ENCODE assay signal across 27 mouse cellular contexts in the genomic region with DNA sequence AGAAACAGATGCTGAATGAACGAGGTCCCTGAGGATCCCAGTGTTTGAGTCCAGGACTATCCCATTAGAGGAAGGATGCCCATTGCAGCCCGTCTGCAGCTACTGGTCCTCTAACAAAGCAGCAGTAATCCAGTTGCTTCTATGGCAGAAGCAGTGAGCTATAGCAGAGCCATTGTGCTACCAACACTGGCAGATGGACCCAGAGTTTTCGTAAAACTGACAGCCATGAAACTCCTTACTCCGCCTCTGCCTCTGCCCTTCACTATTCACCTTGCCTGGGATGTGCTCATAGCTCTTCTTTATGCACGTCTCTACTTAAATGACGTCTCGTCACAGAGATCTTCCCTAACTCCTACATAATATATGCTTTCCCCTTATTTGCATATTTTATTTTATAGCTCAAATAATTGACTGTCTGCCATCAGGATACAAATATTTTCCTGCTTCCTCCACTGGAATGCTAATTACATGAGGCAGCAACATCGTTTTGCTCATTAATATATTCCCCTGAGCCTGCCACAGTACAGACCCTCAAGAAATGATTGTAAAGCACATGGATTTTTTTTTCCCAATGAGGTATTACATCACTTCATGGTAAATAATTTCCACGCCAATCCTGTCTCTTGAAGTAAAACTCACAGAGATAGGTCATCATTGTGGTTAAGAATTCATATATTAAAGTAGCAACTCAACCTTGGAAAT.
DNase-seq lines count a peak whose midpoint lies in the region; ATAC-seq and TF ChIP-seq lines count a peak whose summit lies in the region.
"Had no signal": no experiment of that assay in that cellular context is flagged by ENCODE, and none has a peak within 500 bp of the region (broad histone marks: within the 10 kb centered on the region; RNA-seq: fewer than 3 reads in every experiment).

No protein-coding gene starts in this region.

- no peak for TF ChIP-seq POLR2A in brain, embryonic 14.5 days (IDR thresholded peaks at IDR 0.05; ENCODE audit: borderline replicate concordance, extremely low read depth, insufficient read depth, insufficient read length, poor library complexity, severe bottlenecking)

- no peak for DNase-seq in forebrain, postnatal 0 days
- peak; percentile 43 for DNase-seq in brain, embryonic 14.5 days (ENCODE audit: low read depth)
- DNase-seq in heart, postnatal 25 days (ENCODE audit: low spot score): no peak
- no peak for DNase-seq in layer of hippocampus, adult 11-12 months (ENCODE audit: low spot score)
- DNase-seq: adrenal gland, postnatal 14 days; cerebellum, adult 9-10 months; gastrocnemius, postnatal 14 days; heart, adult 11 months; heart, postnatal 10 days; kidney, adult 11 months; kidney, postnatal 4 days; left cerebral cortex, postnatal 4 days; lung, postnatal 4 days; retina, postnatal 1 day; right cerebral cortex, postnatal 4 days; thymus, adult 18-20 months; thymus, postnatal 36 days had no signal

- intact Hi-C loops in heart, postnatal 25 days (cut with DNase I): no loop called here

- no peak overlapping the region for H3K4me2 ChIP-seq in forebrain, embryonic 12.5 days
- no peak overlapping the region for H3K4me2 ChIP-seq in forebrain, postnatal 0 days (ENCODE audit: low read depth)
- no peak overlapping the region for H3K4me2 ChIP-seq in hindbrain, embryonic 15.5 days
- peak overlapping the region; percentile 16 for H3K4me2 ChIP-seq in midbrain, embryonic 16.5 days (ENCODE audit: low read length)
- H3K4me2 ChIP-seq: heart, embryonic 12.5 days; limb, embryonic 15.5 days; liver, embryonic 15.5 days had no signal

- 63% methylated on average over 9 of the region's 9 CpGs for WGBS in forebrain, embryonic 12.5 days
- 56% methylated on average over 9 of the region's 9 CpGs for WGBS in forebrain, postnatal 0 days
- 54% methylated on average over 9 of the region's 9 CpGs for WGBS in hindbrain, embryonic 15.5 days
- 51% methylated on average over 9 of the region's 9 CpGs for WGBS in midbrain, embryonic 16.5 days

- peak; percentile 59; the same call in 1 of the 2 replicates for ATAC-seq in forebrain, embryonic 12.5 days (ENCODE audit: low FRiP score)
- no peak for ATAC-seq in forebrain, postnatal 0 days
- peak; percentile 48; the same call in 1 of the 2 replicates for ATAC-seq in hindbrain, embryonic 15.5 days (ENCODE audit: low FRiP score, low read depth)
- peak; percentile 68 for ATAC-seq in midbrain, embryonic 16.5 days
- no peak for ATAC-seq in cerebellum, adult (ENCODE audit: insufficient number of reproducible peaks, low FRiP score, low TSS enrichment)

- no peak overlapping the region for H3K4me3 ChIP-seq in forebrain, embryonic 12.5 days (replicated peaks)
- H3K4me3 ChIP-seq in forebrain, postnatal 0 days (ENCODE audit: low read depth, low read length): no peak overlapping the region
- H3K4me3 ChIP-seq in hindbrain, embryonic 15.5 days: no peak overlapping the region
- H3K4me3 ChIP-seq in midbrain, embryonic 16.5 days (ENCODE audit: low read depth, low read length): no peak overlapping the region
- H3K4me3 ChIP-seq: embryonic facial prominence, embryonic 10.5 days; heart, embryonic 12.5 days; left cerebral cortex, adult 2 months; limb, embryonic 15.5 days; liver, embryonic 15.5 days; myocyte had no signal

- no peaks in the 10 kb centered on the region for H3K9me3 ChIP-seq in forebrain, embryonic 12.5 days
- H3K9me3 ChIP-seq in forebrain, postnatal 0 days (ENCODE audit: low read length): no peaks in the 10 kb centered on the region
- H3K9me3 ChIP-seq in hindbrain, embryonic 15.5 days: no peaks in the 10 kb centered on the region
- H3K9me3 ChIP-seq in midbrain, embryonic 16.5 days (replicated peaks; ENCODE audit: control insufficient read depth, low read length, poor library complexity, severe bottlenecking): no peaks in the 10 kb centered on the region
- H3K9me3 ChIP-seq: embryonic facial prominence, embryonic 10.5 days; heart, embryonic 12.5 days; limb, embryonic 15.5 days; liver, embryonic 15.5 days had no signal

- H3K4me1 ChIP-seq in forebrain, embryonic 12.5 days: no peaks in the 10 kb centered on the region
- no peaks in the 10 kb centered on the region for H3K4me1 ChIP-seq in forebrain, postnatal 0 days (ENCODE audit: insufficient read depth)
- H3K4me1 ChIP-seq in hindbrain, embryonic 15.5 days (replicated peaks): peaks cover 3% of the 10 kb centered on the region; the same call in 1 of the 2 replicates
- peaks cover 3% of the 10 kb centered on the region; the same call in 1 of the 2 replicates for H3K4me1 ChIP-seq in midbrain, embryonic 16.5 days (ENCODE audit: control insufficient read depth, insufficient read depth, low read length)
- H3K4me1 ChIP-seq: embryonic facial prominence, embryonic 10.5 days; heart, embryonic 12.5 days; limb, embryonic 15.5 days; liver, embryonic 15.5 days had no signal

- no peak overlapping the region for H3K9ac ChIP-seq in forebrain, embryonic 12.5 days
- no peak overlapping the region for H3K9ac ChIP-seq in forebrain, postnatal 0 days
- H3K9ac ChIP-seq in hindbrain, embryonic 15.5 days: no peak overlapping the region
- H3K9ac ChIP-seq in midbrain, embryonic 16.5 days (ENCODE audit: low read depth, low read length): no peak overlapping the region
- H3K9ac ChIP-seq: heart, embryonic 12.5 days; limb, embryonic 15.5 days; liver, embryonic 15.5 days had no signal

- H3K36me3 ChIP-seq in forebrain, embryonic 12.5 days (replicated peaks): no peaks in the 10 kb centered on the region
- no peaks in the 10 kb centered on the region for H3K36me3 ChIP-seq in forebrain, postnatal 0 days (ENCODE audit: insufficient read depth)
- H3K36me3 ChIP-seq in hindbrain, embryonic 15.5 days: no peaks in the 10 kb centered on the region
- no peaks in the 10 kb centered on the region for H3K36me3 ChIP-seq in midbrain, embryonic 16.5 days (ENCODE audit: control insufficient read depth, insufficient read depth, low read length)
- H3K36me3 ChIP-seq: embryonic facial prominence, embryonic 10.5 days; heart, embryonic 12.5 days; limb, embryonic 15.5 days; liver, embryonic 15.5 days had no signal

- H3K27ac ChIP-seq in forebrain, embryonic 12.5 days: no peak overlapping the region
- H3K27ac ChIP-seq in forebrain, postnatal 0 days (ENCODE audit: low read depth, low read length): no peak overlapping the region
- no peak overlapping the region for H3K27ac ChIP-seq in hindbrain, embryonic 15.5 days (replicated peaks)
- H3K27ac ChIP-seq in midbrain, embryonic 16.5 days (ENCODE audit: low read length): 0 out of 2 replicates have a peak overlapping the region, but pooled peaks have one; percentile 11
- H3K27ac ChIP-seq: embryonic facial prominence, embryonic 10.5 days; left cerebral cortex, adult 2 months; limb, embryonic 15.5 days; liver, embryonic 15.5 days had no signal

- TF ChIP-seq CTCF in forebrain, postnatal 0 days (IDR thresholded peaks at IDR 0.05; ENCODE audit: low read depth): no peak
- TF ChIP-seq CTCF in brain, embryonic 14.5 days (IDR thresholded peaks at IDR 0.05; ENCODE audit: borderline replicate concordance, extremely low read depth, insufficient read depth, insufficient read length): no peak

- H3K27me3 ChIP-seq in forebrain, embryonic 12.5 days: no peaks in the 10 kb centered on the region
- no peaks in the 10 kb centered on the region for H3K27me3 ChIP-seq in forebrain, postnatal 0 days (ENCODE audit: insufficient read depth, low read length)
- no peaks in the 10 kb centered on the region for H3K27me3 ChIP-seq in hindbrain, embryonic 15.5 days
- no peaks in the 10 kb centered on the region for H3K27me3 ChIP-seq in midbrain, embryonic 16.5 days (ENCODE audit: control insufficient read depth, insufficient read depth, low read depth, low read length)
- H3K27me3 ChIP-seq: heart, embryonic 12.5 days; limb, embryonic 15.5 days; liver, embryonic 15.5 days had no signal

Comparison
In these comparisons a context has a peak if more than half of its experiments do, and no peak if none do; other contexts are left out.
1. ATAC-seq: peak in forebrain, embryonic 12.5 days (single experiment), hindbrain, embryonic 15.5 days (single experiment) and midbrain, embryonic 16.5 days (single experiment); none in forebrain, postnatal 0 days (single experiment) and cerebellum, adult (single experiment).